Mouse (Mus musculus) liver, embryonic 14.5 days (tissue): ENCODE results near the gene Hemgn. TPM values are rescaled to one million over a fixed set of nuclear protein-coding genes. Genes with fewer than 3 reads are reported as not detected.

Source experiments
- ATAC-seq: fragments of 200-750 bp; cut with Nextera tagmentation; 2 replicates; pipeline ENCODE4 v1.8.0; 2017; ENCODE audit warnings: moderate number of reproducible peaks, mild to moderate bottlenecking, moderate library complexity; ENCODE audit not compliant: insufficient read depth
- DNase-seq, 3 experiments: peaks; one replicate each; pipeline ENCODE4 v3.0.0-alpha.2; 2012 to 2013; ENCODE audit warnings: low read depth in 3 of 3, low spot score in 3 of 3
- H3K27ac ChIP-seq: fragments of 300-500 bp; sonication (generic); 2 replicates; pipeline ENCODE4 v1.5.1; 2014; ENCODE audit warnings: moderate library complexity, mild to moderate bottlenecking, control low read depth, inconsistent platforms
- H3K27me3 ChIP-seq: fragments of 300-500 bp; sonication (generic); 2 replicates; pipeline ENCODE4 v1.6.1; 2014; ENCODE audit warnings: mild to moderate bottlenecking, low read length, moderate library complexity; ENCODE audit not compliant: control insufficient read depth, insufficient read depth
- H3K36me3 ChIP-seq: fragments of 300-500 bp; sonication (generic); replicated peaks from 2 replicates; pipeline ENCODE4 v1.6.1; 2014; ENCODE audit warnings: low read depth; ENCODE audit not compliant: control insufficient read depth, insufficient read depth
- H3K4me1 ChIP-seq, 2 experiments: fragments of 200-500 bp in 1 of 2; fragments of 300-500 bp in 1 of 2; sonication (generic) in 1 of 2; replicated peaks; 2 replicates each; pipeline ENCODE4 v1.6.1; 2012 to 2014; ENCODE audit warnings: antibody characterized with exemption in 1 of 2, inconsistent platforms in 1 of 2, low read length in 1 of 2; ENCODE audit not compliant: control insufficient read depth in 2 of 2, insufficient read depth in 2 of 2
- H3K4me2 ChIP-seq: fragments of 300-500 bp; sonication (generic); 2 replicates; pipeline ENCODE4 v1.6.1; 2014; ENCODE audit warnings: low read depth, mild to moderate bottlenecking, control low read depth, moderate library complexity
- H3K4me3 ChIP-seq, 2 experiments: fragments of 200-500 bp in 1 of 2; fragments of 300-500 bp in 1 of 2; sonication (generic) in 1 of 2; 2 replicates each; pipeline ENCODE4 v1.5.1; 2012 to 2014; ENCODE audit warnings: low read depth in 2 of 2, low read length in 2 of 2, mild to moderate bottlenecking in 2 of 2, control low read depth in 1 of 2, inconsistent platforms in 1 of 2, moderate library complexity in 1 of 2; ENCODE audit not compliant: insufficient read depth in 1 of 2
- H3K9ac ChIP-seq: fragments of 300-500 bp; sonication (generic); replicated peaks from 2 replicates; pipeline ENCODE4 v1.6.1; 2014; ENCODE audit warnings: mild to moderate bottlenecking, control low read depth, moderate library complexity
- H3K9me3 ChIP-seq: fragments of 300-500 bp; sonication (generic); 2 replicates; pipeline ENCODE4 v1.6.1; 2016; ENCODE audit warnings: low read length, mixed read lengths; ENCODE audit not compliant: control insufficient read depth
- CTCF ChIP-seq: IDR thresholded peaks from 2 replicates; pipeline ENCODE4 v1.5.1; 2016; ENCODE audit warnings: antibody characterized with exemption, low read depth, control low read depth
- EP300 ChIP-seq: IDR thresholded peaks from 2 replicates; pipeline ENCODE4 v1.6.1; 2016; ENCODE audit warnings: antibody characterized with exemption, low read depth
- WGBS: fragments of 180-500 bp; shearing (Covaris S2); extraction: QIAGEN DNeasy Blood & Tissue Kit; methylation state at CpG from one replicate; pipeline ENCODE4 v1.1.7; 2014; ENCODE audit not compliant: insufficient replicate concordance; 5-methylcytosine and 5-hydroxymethylcytosine counted together
- polyA plus RNA-seq, 2 experiments: library from polyadenylated mRNA; depleted of rRNA in 1 of 2; stranded (reverse) in 1 of 2; unstranded in 1 of 2; fragments of >200 nt; fragmentation: Nextera tagmentation in 1 of 2; extraction: Ambion mirVana in 1 of 2; gene quantifications; 2 replicates each; pipeline versions ENCODE4 v1.2.1 to v1.2.3; 2012 to 2014

The Hemgn gene
- polyA plus RNA-seq (2012; rRNA removed), result 191 and 274 TPM in 2 replicates
- 293 and 315 TPM in 2 replicates for polyA plus RNA-seq (2014; fragmentation: Nextera tagmentation; extraction: Ambion mirVana)

- no peaks in the 10 kb centered on the region for H3K9me3 ChIP-seq
- H3K27me3 ChIP-seq, result no peaks in the 10 kb centered on the region
- 79% methylated on average over 7 of the region's 7 CpGs for WGBS
- peak within 1 kb of the TSS; percentile 93 for H3K27ac ChIP-seq
- no peaks in the 10 kb centered on the region for H3K36me3 ChIP-seq
- H3K4me2 ChIP-seq, result peak within 1 kb of the TSS; percentile 44
- H3K4me1 ChIP-seq, result peaks cover 47 to 68% of the 10 kb centered on the region in 2 experiments
- DNase-seq, result no peak
- no peak within 1 kb of the TSS for H3K4me3 ChIP-seq
- H3K9ac ChIP-seq, result peak within 1 kb of the TSS; percentile 56
- TF ChIP-seq CTCF (no peak), EP300 (no peak)
- no peak for ATAC-seq
These were observed at the start of gene Hemgn for GRCm38 (mm10) chr4:46413406-46413805. TSS of gene Hemgn (minus strand) at chr4:46413506.

GRCm38 (mm10) chr4:46458411-46458810 lies 45.1 kb upstream of the Hemgn start:
- WGBS, result 83% methylated on average over 2 of the region's 2 CpGs
- TF ChIP-seq CTCF (no peak), EP300 (no peak)
- Histone ChIP-seq H3K4me1 (peaks cover 47 to 51% of the 10 kb centered on the region in 2 experiments), H3K4me3 (no peak overlapping the region), H3K9ac (0 out of 2 replicates have a peak overlapping the region, but pooled peaks have one; percentile 2), H3K36me3 (peaks cover 91% of the 10 kb centered on the region), H3K9me3 (no peaks in the 10 kb centered on the region), H3K27ac (peak overlapping the region; percentile 57), H3K4me2 (peak overlapping the region; percentile 99; the same call in 1 of the 2 replicates), H3K27me3 (no peaks in the 10 kb centered on the region)
- no peak for ATAC-seq
- DNase-seq, result no peak

GRCm38 (mm10) chr4:46457186-46457585 lies 43.9 kb upstream of the Hemgn start:
- TF ChIP-seq CTCF, result no peak
- TF ChIP-seq EP300, result no peak
- peak overlapping the region in 1 of 2 experiments; percentile 17; a peak in 2 of 4 replicates for H3K4me3 ChIP-seq

GRCm38 (mm10) chr4:46456762-46457161 lies 43.5 kb upstream of the Hemgn start:
- Histone ChIP-seq H3K4me2 (peak overlapping the region; percentile 99), H3K9me3 (no peaks in the 10 kb centered on the region), H3K4me1 (peaks cover 50 to 56% of the 10 kb centered on the region in 2 experiments), H3K9ac (peak overlapping the region; percentile 31), H3K27ac (peak overlapping the region; percentile 90), H3K27me3 (no peaks in the 10 kb centered on the region), H3K36me3 (peaks cover 82% of the 10 kb centered on the region), H3K4me3 (peak overlapping the region in 1 of 2 experiments; percentile 17; a peak in 2 of 4 replicates)
- no peak for TF ChIP-seq EP300
- WGBS, result 59% methylated on average over 4 of the region's 4 CpGs
- ATAC-seq, result no peak
- DNase-seq, result no peak

More at GRCm38 (mm10) chr4:46457186-46457585, 43.9 kb upstream of the Hemgn start:
- 67% methylated on average over 3 of the region's 3 CpGs for WGBS
- Histone ChIP-seq H3K9me3 (no peaks in the 10 kb centered on the region), H3K4me1 (peaks cover 50 to 56% of the 10 kb centered on the region in 2 experiments), H3K4me2 (peak overlapping the region; percentile 99), H3K27ac (peak overlapping the region; percentile 90), H3K36me3 (peaks cover 86% of the 10 kb centered on the region), H3K9ac (peak overlapping the region; percentile 31; the same call in 1 of the 2 replicates), H3K27me3 (no peaks in the 10 kb centered on the region)
- DNase-seq (no peak), ATAC-seq (no peak)

GRCm38 (mm10) chr4:46454097-46454864 lies 41.0 kb upstream of the Hemgn start:
- peak overlapping the region; percentile 99 for H3K4me2 ChIP-seq
- TF ChIP-seq EP300, result peak; percentile 45; the same call in 1 of the 2 replicates
- TF ChIP-seq CTCF, result no peak
- peak overlapping the region; percentile 90 for H3K27ac ChIP-seq
- ATAC-seq (peak; percentile 14; the same call in 1 of the 2 replicates), DNase-seq (peak in 1 of 3 experiments; percentile 66)
- peaks cover 57% of the 10 kb centered on the region for H3K36me3 ChIP-seq
- H3K4me1 ChIP-seq, result peaks cover 61 to 63% of the 10 kb centered on the region in 2 experiments
- H3K4me3 ChIP-seq, result peak overlapping the region; percentile 95 to 99
- H3K9me3 ChIP-seq, result no peaks in the 10 kb centered on the region
- 29% methylated on average over 5 of the region's 5 CpGs for WGBS
- H3K9ac ChIP-seq, result peak overlapping the region; percentile 100
- no peaks in the 10 kb centered on the region for H3K27me3 ChIP-seq
